Mouse (Mus musculus): ENCODE measurements around the gene Taz. TPM values are rescaled to one million over a fixed set of nuclear protein-coding genes. Genes with fewer than 3 reads are reported as not detected.

The Taz gene
- 152 TPM for polyA plus RNA-seq (2017; shearing (Covaris generic))

DNA sequence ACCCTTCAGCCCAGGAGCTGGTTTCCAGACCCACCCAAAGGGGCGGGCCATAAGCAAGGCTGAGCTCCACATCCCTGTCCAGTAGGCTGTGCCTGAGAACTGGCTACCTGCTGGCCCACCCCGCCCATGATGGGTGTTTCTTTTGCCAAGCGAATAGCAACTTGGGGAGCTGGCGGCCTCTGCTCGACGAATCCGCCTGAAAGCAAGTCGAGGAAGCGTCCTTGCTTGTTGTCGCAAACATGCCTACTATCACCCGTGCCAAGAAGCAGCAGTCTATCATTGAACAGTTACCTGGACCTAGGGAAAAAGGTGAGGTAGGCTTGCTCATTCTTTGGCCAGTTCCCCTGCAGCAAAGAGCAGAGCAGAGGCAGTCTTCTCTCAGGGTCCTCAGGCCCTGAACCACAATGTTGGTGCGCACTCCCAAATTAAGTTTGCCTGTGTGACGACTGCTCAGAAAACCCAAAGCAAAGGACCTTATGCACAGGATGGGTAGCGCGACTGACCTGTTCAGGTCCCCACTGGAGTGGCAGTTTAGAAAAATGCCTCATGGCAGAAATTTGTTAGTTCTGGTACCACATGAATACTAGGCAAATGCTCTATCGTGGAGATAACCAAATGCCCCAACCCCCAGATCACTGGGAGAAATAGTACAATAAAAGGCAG lies at the start of gene Taz, which contains the start of gene Dnase1l1:
Taz (plus strand) TSS at position 181 of the 663 bp plus-strand sequence.
Dnase1l1 (minus strand) TSS at position 606 of the 663 bp plus-strand sequence.

DNA sequence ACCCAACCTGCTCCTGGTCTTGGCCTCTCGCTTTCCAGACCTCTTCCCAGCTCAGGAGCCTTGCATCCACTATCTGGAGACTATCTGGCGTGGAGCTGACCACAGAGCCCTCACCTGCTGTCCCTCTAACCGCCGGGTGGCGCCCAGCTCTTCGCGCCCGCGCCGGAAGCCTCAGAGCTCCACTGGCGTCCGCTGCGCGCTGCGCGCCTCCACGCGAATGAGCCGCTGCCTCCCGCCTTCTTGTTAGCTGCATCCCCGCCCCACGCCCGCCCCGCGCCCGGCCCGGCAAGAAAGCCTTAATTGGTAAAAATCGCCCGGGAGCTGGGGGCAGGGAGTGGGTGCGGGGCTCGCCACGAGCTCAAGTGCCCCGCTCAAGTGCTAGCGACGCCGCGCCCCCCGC lies 32.1 kb upstream of the Taz start, which contains the start of gene Flna:
Flna (minus strand) TSS at position 206 of the 400 bp plus-strand sequence.

DNA sequence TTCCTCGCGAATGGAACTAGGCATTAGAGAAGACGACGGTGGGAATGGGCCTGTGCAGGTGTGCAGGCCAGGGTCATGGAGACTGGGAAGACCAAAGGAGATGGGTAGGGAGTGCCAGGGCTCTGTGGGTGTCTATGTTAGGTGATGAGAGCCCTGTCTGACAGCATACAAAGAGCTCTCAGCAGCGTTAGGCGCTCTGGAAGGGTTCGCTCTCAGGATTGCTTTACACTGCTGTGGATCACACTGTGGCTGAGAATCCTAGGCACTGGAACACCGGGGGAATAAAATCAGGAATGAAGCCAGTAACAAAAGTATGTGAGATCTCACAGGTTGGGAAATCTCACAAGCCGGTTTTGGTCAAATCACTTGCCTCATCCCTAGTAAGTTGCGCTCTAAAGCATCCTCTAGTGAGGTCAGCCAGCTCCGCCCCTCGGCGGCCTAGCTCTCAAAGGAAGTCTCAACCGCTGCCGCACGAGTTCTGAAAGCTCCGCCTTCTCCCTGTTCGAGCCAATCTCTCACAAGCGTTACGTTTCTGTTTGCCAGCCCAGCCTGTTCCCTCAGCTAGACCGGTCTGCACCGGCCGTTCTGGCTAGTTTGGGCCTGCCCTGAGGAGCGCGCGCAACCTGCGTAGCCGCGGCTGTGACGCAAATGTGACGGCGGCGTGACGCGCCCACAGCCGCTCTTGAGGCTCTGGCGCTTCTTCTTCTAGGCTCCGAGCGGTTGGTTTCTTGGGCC lies 27.4 kb upstream of the Taz start, which contains the start of gene Emd:
Emd (plus strand) TSS at position 535 of the 735 bp plus-strand sequence.

DNA sequence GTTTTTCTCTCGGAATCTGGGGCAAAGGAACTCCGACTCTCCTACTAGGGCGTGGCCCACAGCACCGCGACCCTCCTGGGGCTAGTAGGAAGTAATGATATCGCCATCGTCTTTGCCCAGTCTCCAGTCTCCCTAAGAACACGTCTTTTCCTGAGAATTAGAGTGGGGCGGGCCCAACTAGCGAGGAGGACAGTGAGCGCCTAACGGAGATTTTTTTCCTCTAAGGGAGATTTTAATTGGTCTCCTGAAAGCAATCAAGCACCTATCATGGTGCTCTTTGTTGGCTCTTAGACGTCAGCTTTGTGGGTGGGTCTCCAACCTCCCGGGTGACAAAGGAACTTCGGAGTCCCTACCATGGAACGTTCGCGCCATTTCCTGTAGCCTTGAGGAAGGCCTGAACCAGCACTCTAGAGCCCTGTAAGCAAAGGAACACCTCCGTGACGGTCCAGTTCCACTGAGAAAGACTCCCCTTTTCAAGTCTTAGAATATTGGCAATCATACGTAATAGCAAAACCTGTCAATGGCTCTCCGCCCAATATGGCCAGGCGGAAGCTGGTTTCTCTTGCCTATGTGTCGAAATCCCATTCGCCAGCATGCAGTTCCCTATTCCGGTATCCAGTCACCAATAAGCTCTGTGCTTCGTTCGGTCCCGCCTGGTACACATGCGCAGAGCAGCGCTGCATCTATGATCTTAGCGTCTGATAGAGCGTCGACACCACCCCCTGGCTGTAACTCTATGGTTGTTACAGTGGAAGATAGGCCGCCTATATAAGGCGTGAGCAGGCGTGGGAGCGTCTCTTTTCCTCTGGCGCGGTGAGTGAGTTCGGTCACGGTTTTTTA lies 11.4 kb upstream of the Taz start, which contains the start of gene Rpl10:
Rpl10 (plus strand) TSS at position 751 of the 840 bp plus-strand sequence.

DNA sequence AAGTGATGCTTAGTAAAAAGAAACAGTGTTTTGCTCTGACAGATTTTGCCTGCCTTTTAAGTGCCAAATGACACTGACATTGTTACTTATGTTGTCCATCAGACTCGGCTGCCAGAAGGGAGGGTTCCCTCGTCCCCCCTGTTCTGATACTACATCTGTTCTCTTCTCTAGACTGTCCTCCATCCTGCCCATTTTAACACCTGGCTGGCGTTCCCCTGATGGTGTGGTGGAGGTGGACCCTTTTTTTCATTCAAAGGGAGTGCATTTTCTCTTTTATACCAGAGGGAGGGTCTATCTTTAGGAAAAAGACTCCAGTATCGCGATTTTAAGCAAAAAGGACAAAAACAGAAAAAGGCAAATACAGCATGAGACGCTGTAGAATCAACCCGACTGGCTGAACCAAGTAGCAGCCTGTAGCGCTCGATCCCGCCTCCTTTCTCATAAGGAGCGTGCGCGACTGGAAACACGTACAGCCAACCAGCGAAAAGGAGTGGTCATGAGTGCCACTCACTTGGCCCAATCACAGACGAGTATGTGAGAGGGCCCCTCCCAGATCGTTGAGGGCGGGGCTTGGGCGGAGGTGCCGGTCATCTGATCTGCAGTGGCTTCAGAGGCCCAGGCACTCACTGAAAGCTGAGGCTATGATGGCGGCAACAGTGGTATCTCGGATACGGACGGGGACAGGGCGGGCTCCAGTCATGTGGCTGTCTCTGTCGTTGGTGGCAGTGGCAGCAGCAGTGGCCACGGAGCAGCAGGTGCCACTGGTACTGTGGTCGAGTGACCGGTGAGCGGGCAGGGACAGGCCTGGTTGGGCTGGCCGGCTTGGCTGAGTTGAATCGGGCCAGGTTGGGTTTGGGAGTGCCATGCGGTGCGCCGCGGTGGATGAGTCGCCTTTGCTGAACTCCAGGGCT lies 15.1 kb downstream of the Taz start, which contains the start of gene Atp6ap1:
Atp6ap1 (plus strand) TSS at position 560 of the 911 bp plus-strand sequence.

DNA sequence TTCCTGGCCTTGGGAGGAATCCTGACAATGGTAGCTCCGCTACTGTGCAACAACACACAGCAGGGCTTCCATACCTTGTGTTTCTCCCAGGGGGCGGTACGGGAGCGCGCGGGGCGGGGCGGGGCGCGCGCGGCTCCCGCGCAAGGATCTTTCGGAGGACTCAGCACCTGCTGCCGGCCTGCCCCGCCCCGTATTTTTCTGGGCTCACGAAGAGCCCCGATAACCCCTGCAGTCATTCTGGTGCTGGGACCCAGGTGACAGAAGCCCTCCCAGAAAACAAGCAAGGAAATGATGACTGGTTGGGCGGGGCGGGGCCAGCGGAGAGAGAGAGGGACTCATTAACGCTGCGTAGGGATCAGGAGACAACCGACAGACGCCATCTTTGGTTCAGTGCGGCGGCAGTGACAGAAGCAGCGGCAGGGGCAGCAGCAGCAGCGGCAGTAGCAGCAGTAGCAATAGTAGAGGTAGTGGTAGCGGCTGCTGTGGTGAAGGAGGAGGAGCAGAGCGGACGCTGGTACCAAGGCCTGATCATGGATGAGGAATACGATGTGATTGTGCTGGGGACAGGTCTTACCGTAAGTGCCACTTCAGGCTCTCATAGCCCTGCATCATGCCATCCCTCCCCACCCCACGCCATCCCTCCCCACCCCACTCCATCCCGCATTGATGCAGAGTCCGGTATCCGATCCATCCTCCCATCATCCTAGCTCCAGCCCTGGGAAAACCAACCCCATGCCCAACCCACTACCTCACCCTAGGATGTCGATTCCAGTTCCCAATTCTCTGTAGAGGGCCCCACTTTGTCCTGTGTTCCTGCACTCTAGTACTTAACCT lies 23.4 kb downstream of the Taz start, which contains the start of gene Gdi1:
Gdi1 (plus strand) TSS at position 132 of the 834 bp plus-strand sequence.

DNA sequence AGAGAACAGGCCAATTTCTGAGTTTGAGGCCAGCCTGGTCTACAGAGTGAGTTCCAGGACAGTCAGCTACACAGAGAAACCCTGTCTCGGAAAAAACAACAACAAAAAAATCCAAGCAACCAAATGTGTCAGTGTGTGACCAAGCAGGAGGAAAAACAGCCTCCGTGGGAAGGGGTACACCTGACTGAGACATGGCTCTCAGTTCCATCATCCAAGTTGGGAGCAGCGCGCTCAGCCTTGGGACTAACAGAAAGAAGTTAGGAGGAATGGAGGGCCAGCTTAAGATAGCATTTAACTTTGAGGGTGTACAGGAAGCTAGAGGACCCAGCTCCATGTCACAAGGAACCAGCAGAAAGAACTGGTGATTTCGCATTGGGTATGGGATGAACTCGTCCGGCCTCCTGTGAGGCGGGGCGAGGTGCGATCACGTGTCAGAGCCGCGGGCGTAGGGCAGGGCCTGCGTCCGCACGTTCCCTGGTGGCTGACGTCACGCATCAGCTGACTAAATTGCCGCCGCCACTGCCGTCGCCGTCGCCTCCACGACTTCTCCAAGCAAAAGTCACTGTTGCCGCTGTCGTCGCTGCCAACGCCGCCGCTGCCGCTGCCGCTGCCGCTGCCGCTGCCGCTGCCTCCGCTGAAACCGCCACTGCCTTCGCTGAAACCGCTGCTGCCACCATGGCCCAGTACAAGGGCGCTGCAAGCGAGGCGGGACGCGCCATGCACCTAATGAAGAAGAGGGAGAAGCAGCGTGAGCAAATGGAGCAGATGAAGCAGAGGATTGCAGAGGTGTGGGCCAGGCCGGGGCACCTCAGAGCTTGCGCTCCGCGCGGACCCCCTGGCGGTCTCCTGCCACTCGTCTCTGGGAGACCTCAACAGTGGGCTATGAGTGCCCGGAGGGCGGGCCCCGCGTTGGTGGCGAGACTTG lies 31.1 kb downstream of the Taz start, which contains the start of gene Fam50a:
Fam50a (plus strand) TSS at position 494 of the 925 bp plus-strand sequence.

DNA sequence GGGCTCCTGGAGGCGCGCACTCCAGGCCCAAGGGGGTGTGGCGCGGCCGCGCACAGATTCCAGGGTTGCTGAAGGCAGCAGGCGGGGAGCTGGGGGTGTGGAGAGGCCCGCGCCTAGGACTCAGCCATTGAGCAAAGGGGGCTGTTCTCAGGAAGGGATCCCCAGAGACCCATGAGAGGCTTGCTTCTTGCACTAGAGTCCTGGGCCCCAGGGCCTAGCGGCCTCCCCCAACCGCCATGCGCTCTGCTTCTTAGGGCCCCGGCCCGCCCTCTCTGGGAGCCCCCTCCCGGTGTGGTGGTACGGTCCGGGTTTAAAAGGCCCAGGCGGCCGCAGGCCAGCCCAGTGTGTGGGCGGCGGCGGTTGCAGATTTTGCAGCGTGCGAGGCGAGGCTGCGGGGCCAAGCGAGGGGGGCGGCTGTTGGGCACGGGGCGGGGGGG lies 47.0 kb downstream of the Taz start, which contains the start of gene Plxna3:
Plxna3 (plus strand) TSS at position 342 of the 437 bp plus-strand sequence.

Other genes starting within 250 kb of the Taz start
- not detected for gene Opn1mw, start 154.4 kb upstream of the Taz start, polyA plus RNA-seq (2017; shearing (Covaris generic))
- gene Mecp2, start 146.5 kb upstream of the Taz start, polyA plus RNA-seq (2017; shearing (Covaris generic)): 41.3 TPM
- gene Tex28, start 114.1 kb upstream of the Taz start, polyA plus RNA-seq (2017; shearing (Covaris generic)): not detected
- gene Tktl1, start 104.7 kb upstream of the Taz start, polyA plus RNA-seq (2017; shearing (Covaris generic)): 1.2 TPM
- gene Flna, start 32.1 kb upstream of the Taz start, polyA plus RNA-seq (2017; shearing (Covaris generic)): 292 TPM
- 63.2 TPM for gene Emd, start 27.2 kb upstream of the Taz start, polyA plus RNA-seq (2017; shearing (Covaris generic))
- gene Rpl10, start 11.1 kb upstream of the Taz start, polyA plus RNA-seq (2017; shearing (Covaris generic)): 51.2 TPM
- 20.1 TPM for gene Dnase1l1, start 425 bp downstream of the Taz start, polyA plus RNA-seq (2017; shearing (Covaris generic))
- 159 TPM for gene Atp6ap1, start 15.2 kb downstream of the Taz start, polyA plus RNA-seq (2017; shearing (Covaris generic))
- 326 TPM for gene Gdi1, start 23.1 kb downstream of the Taz start, polyA plus RNA-seq (2017; shearing (Covaris generic))
- gene Fam50a, start 31.1 kb downstream of the Taz start, polyA plus RNA-seq (2017; shearing (Covaris generic)): 77.1 TPM
- 6.1 TPM for gene Plxna3, start 47.2 kb downstream of the Taz start, polyA plus RNA-seq (2017; shearing (Covaris generic))
- 54.8 TPM for gene Lage3, start 71.7 kb downstream of the Taz start, polyA plus RNA-seq (2017; shearing (Covaris generic))
- 66.6 TPM for gene Ubl4a, start 91.3 kb downstream of the Taz start, polyA plus RNA-seq (2017; shearing (Covaris generic))
- gene Slc10a3, start 91.4 kb downstream of the Taz start, polyA plus RNA-seq (2017; shearing (Covaris generic)): 42.3 TPM
- 38.5 TPM for gene Fam3a, start 111.4 kb downstream of the Taz start, polyA plus RNA-seq (2017; shearing (Covaris generic))
- gene Ikbkg, start 111.4 kb downstream of the Taz start, polyA plus RNA-seq (2017; shearing (Covaris generic)): 44.6 TPM
- gene G6pdx, start 147.3 kb downstream of the Taz start, polyA plus RNA-seq (2017; shearing (Covaris generic)): 57.8 TPM
- not detected for gene Gm6880, start 199.5 kb downstream of the Taz start, polyA plus RNA-seq (2017; shearing (Covaris generic))